In genomic region chr16:94312663-94313228, GRCm38 (mm10) we compare ENCODE assay signal across 8 mouse cellular contexts. TPM values are rescaled to one million over a fixed set of nuclear protein-coding genes. Genes with fewer than 3 reads are reported as not detected.
DNase-seq lines count a peak whose midpoint lies in the region; ATAC-seq lines count a peak whose summit lies in the region.

No protein-coding gene starts in this region.

- H3K4me1 ChIP-seq in hindbrain, embryonic 11.5 days (replicated peaks; ENCODE audit: control insufficient read depth, insufficient read depth, low read length) = no peaks in the 10 kb centered on the region

- no peaks in the 10 kb centered on the region for H3K9me3 ChIP-seq in hindbrain, embryonic 11.5 days (ENCODE audit: control insufficient read depth, low read length)

- under 1% methylated on average over 20 of the region's 20 CpGs for WGBS in hindbrain, embryonic 11.5 days

- H3K27ac ChIP-seq in hindbrain, embryonic 11.5 days (ENCODE audit: low read depth, low read length) = peak overlapping the region; percentile 91

- peak overlapping the region; percentile 49 for H3K9ac ChIP-seq in hindbrain, embryonic 11.5 days (ENCODE audit: low read depth, low read length)

- no peaks in the 10 kb centered on the region for H3K27me3 ChIP-seq in hindbrain, embryonic 11.5 days (ENCODE audit: control insufficient read depth, insufficient read depth, low read length)

- H3K4me2 ChIP-seq in hindbrain, embryonic 11.5 days (replicated peaks; ENCODE audit: low read depth, low read length) = peak overlapping the region; percentile 46

- H3K36me3 ChIP-seq in hindbrain, embryonic 11.5 days (ENCODE audit: control insufficient read depth, insufficient read depth, low read length) = no peaks in the 10 kb centered on the region

- H3K4me3 ChIP-seq in hindbrain, embryonic 11.5 days (ENCODE audit: low read depth, low read length) = peak overlapping the region; percentile 44

- ATAC-seq in hindbrain, embryonic 11.5 days (ENCODE audit: low FRiP score) = peak; percentile 88

- peak; percentile 98 for DNase-seq in Muller cell, postnatal 12 days (ENCODE audit: inconsistent ontology term)
- DNase-seq in cerebellum, adult 9-11 months = peak; percentile 96
- peak; percentile 86 to 90 for DNase-seq in frontal cortex, adult 2 months (ENCODE audit: extremely low spot score in 1 of 2, low spot score in 1 of 2)
- DNase-seq in hindbrain, embryonic 11.5 days (ENCODE audit: low spot score) = peak; percentile 87
- peak; percentile 87 to 88 for DNase-seq in layer of hippocampus, postnatal 14 days (ENCODE audit: low spot score in 2 of 2)
- DNase-seq in lung, postnatal 10 days = peak; percentile 89
- DNase-seq in ovary, postnatal 36 days (ENCODE audit: low spot score) = peak; percentile 71
- peak; percentile 84 for DNase-seq in thymus, postnatal 14 days

RNA-seq across cellular contexts. Expression of gene Hlcs, which starts 0.6 kb away (rescaled TPM):
- 11.6 and 12.5 TPM in 2 replicates for polyA plus RNA-seq in frontal cortex, adult 2 months (2012; rRNA removed)
- 8.9 TPM in 2 replicates for polyA plus RNA-seq in hindbrain, embryonic 11.5 days (2014; fragmentation: Nextera tagmentation; extraction: Ambion mirVana)
- 10 to 100 TPM; 12.8 to 13.7 TPM for total RNA-seq in layer of hippocampus, postnatal 14 days (2021)

RNA-seq across cellular contexts. Expression of gene Ripply3, which starts 15.5 kb away (rescaled TPM):
- 0.42 and 0.55 TPM in 2 replicates for polyA plus RNA-seq in frontal cortex, adult 2 months (2012; rRNA removed)
- polyA plus RNA-seq in hindbrain, embryonic 11.5 days (2014; fragmentation: Nextera tagmentation; extraction: Ambion mirVana) = 5.7 and 6.9 TPM in 2 replicates
- not detected for total RNA-seq in layer of hippocampus, postnatal 14 days (2021)

RNA-seq across cellular contexts. Expression of gene Ttc3, which starts 57.7 kb away (rescaled TPM):
- polyA plus RNA-seq in frontal cortex, adult 2 months (2012; rRNA removed) = 317 and 363 TPM in 2 replicates
- polyA plus RNA-seq in hindbrain, embryonic 11.5 days (2014; fragmentation: Nextera tagmentation; extraction: Ambion mirVana) = 526 and 624 TPM in 2 replicates
- 100 to 1,000 TPM; 704 to 759 TPM for total RNA-seq in layer of hippocampus, postnatal 14 days (2021)

RNA-seq across cellular contexts. Expression of gene Pigp, which starts 58.9 kb away (rescaled TPM):
- polyA plus RNA-seq in frontal cortex, adult 2 months (2012; rRNA removed) = 63.8 and 66.8 TPM in 2 replicates
- 77.0 and 90.9 TPM in 2 replicates for polyA plus RNA-seq in hindbrain, embryonic 11.5 days (2014; fragmentation: Nextera tagmentation; extraction: Ambion mirVana)
- 10 to 100 TPM; 48.1 to 50.9 TPM for total RNA-seq in layer of hippocampus, postnatal 14 days (2021)

Comparison
In these comparisons a context has a peak if more than half of its experiments do, and no peak if none do; other contexts are left out.
1. Peak in every context shown above with its lines: DNase-seq, ATAC-seq, H3K4me3 ChIP-seq and H3K27ac ChIP-seq.